Mouse (Mus musculus) spleen, adult 2 months (tissue): ENCODE data around the gene Tubb3.

Source experiments
- CTCF ChIP-seq: fragments of 200-500 bp; IDR thresholded peaks from 2 replicates; pipeline ENCODE4 v1.5.1; 2011; ENCODE audit warnings: mild to moderate bottlenecking, inconsistent platforms; ENCODE audit not compliant: insufficient read depth, insufficient read length, insufficient replicate concordance; ENCODE audit errors: extremely low read depth
- POLR2A ChIP-seq: fragments of 200-500 bp; IDR thresholded peaks from 2 replicates; pipeline ENCODE4 v1.6.1; 2011; ENCODE audit warnings: low read depth, low read length, inconsistent platforms

- TF ChIP-seq CTCF (no peak), POLR2A (no peak)
These were observed 42.1 kb downstream of the Tubb3 start for GRCm38 (mm10) chr8:123453291-123453690.
